8 mouse cellular contexts compared by ENCODE assay signal in the genomic region with DNA sequence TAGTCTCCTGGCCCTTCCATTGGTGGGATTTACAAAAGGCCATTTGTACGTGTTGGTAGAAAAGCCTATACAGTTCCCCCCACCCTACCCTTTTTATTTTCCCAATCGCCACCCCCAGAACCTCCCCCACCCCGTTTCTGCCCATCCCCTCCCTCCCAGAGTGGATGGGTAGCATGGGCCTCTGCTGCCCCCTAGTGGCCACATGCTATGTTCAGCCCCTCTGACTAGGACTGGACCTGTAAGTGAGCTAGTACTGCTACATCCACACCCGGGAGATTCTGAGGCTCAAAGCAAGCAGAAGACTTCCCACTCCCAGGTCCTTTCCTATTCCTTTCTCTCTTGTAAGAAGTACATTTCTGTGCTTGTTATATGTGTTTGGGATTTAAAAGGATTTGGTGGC. TPM values are rescaled to one million over a fixed set of nuclear protein-coding genes. Genes with fewer than 3 reads are reported as not detected.
A peak's percentile ranks its signal among the peaks of the same experiment; 100 is the strongest.
DNase-seq lines count a peak whose midpoint lies in the region; ATAC-seq and TF ChIP-seq lines count a peak whose summit lies in the region.

No protein-coding gene starts in this region.

- H3K4me2 ChIP-seq in lung, embryonic 14.5 days: no peak overlapping the region

- H3K27me3 ChIP-seq in lung, embryonic 14.5 days (ENCODE audit: insufficient read depth, low read length): peaks cover 73% of the 10 kb centered on the region

- no peaks in the 10 kb centered on the region for H3K9me3 ChIP-seq in lung, embryonic 14.5 days (ENCODE audit: low read depth, low read length)

- no peak overlapping the region for H3K9ac ChIP-seq in lung, embryonic 14.5 days

- DNase-seq in A20 (ENCODE audit: low read depth, low spot score) (peak; percentile 70), NIH3T3 (ENCODE audit: low read depth) (peak; percentile 92)
- DNase-seq in cerebellum, postnatal 36 days: peak; percentile 85 to 88
- peak; percentile 72 for DNase-seq in gastrocnemius, postnatal 14 days
- DNase-seq in kidney, postnatal 10 days: peak; percentile 88
- peak; percentile 87 for DNase-seq in lung, embryonic 14.5 days
- DNase-seq in right cerebral cortex, adult 18-20 months: peak; percentile 73
- peak; percentile 58 for DNase-seq in yolk sac, embryonic 10.5 days (ENCODE audit: low spot score)

- H3K27ac ChIP-seq in lung, embryonic 14.5 days (ENCODE audit: low read depth): no peak overlapping the region

- intact Hi-C loops in gastrocnemius, postnatal 14 days (cut with DNase I; ENCODE audit: low total_unique reads): loop anchor here (2.0 kb wide), 1 partner anchor 60 kb away; no protein-coding TSS in a partner anchor

- TF ChIP-seq CTCF in lung, embryonic 14.5 days (IDR thresholded peaks at IDR 0.05; ENCODE audit: low read depth): peak; percentile 93

- WGBS in lung, embryonic 14.5 days: 0% methylated on average over 4 of the region's 4 CpGs

- no peaks in the 10 kb centered on the region for H3K36me3 ChIP-seq in lung, embryonic 14.5 days (ENCODE audit: insufficient read depth)

- no peak overlapping the region for H3K4me3 ChIP-seq in lung, embryonic 14.5 days (ENCODE audit: low read depth, low read length)

- ATAC-seq in lung, embryonic 14.5 days (ENCODE audit: insufficient read depth): peak; percentile 62; the same call in 1 of the 2 replicates

- H3K4me1 ChIP-seq in lung, embryonic 14.5 days (ENCODE audit: insufficient read depth): no peaks in the 10 kb centered on the region

RNA-seq across cellular contexts. Expression of a gene that starts 32.6 kb away (rescaled TPM):
- total RNA-seq in gastrocnemius, postnatal 14 days (2021): 100 to 1,000 TPM; 257 to 459 TPM
- polyA plus RNA-seq in lung, embryonic 14.5 days (2014; fragmentation: Nextera tagmentation; extraction: Ambion mirVana): 62.8 and 68.1 TPM in 2 replicates

RNA-seq across cellular contexts. Expression of a gene that starts 48.5 kb away (rescaled TPM):
- total RNA-seq in gastrocnemius, postnatal 14 days (2021): not detected
- polyA plus RNA-seq in lung, embryonic 14.5 days (2014; fragmentation: Nextera tagmentation; extraction: Ambion mirVana): 0.17 and 0.38 TPM in 2 replicates
